Mouse (Mus musculus) limb, embryonic 15.5 days (tissue): ENCODE measurements at regions not wholly inside any gene's neighbourhood (a gene's known extent, or its start where the extent isn't known, plus 50 kb on each side); places are given as distances from the start of the nearest gene placed in this dataset.
"Not testable (repeated sequence)": the region's sequence is repeated elsewhere in the genome, so short reads cannot be mapped to it uniquely, and the experiment has no call there.

ENCODE experiments used
- ATAC-seq: fragments of 200-750 bp; cut with Nextera tagmentation; 2 replicates; pipeline ENCODE4 v1.8.0; 2017; ENCODE audit warnings: low read depth, moderate TSS enrichment; ENCODE audit not compliant: insufficient number of reproducible peaks, low FRiP score, low TSS enrichment
- H3K27ac ChIP-seq: fragments of 300-500 bp; sonication (generic); 2 replicates; pipeline ENCODE4 v1.5.1; 2015; ENCODE audit warnings: moderate library complexity, mild to moderate bottlenecking, inconsistent platforms
- H3K27me3 ChIP-seq: fragments of 300-500 bp; sonication (generic); 2 replicates; pipeline ENCODE4 v1.6.1; 2015; ENCODE audit warnings: inconsistent platforms
- H3K36me3 ChIP-seq: fragments of 300-500 bp; sonication (generic); 2 replicates; pipeline ENCODE4 v1.6.1; 2015; ENCODE audit warnings: inconsistent platforms
- H3K4me1 ChIP-seq: fragments of 300-500 bp; sonication (generic); 2 replicates; pipeline ENCODE4 v1.6.1; 2015; ENCODE audit warnings: inconsistent platforms
- H3K4me2 ChIP-seq: fragments of 300-500 bp; sonication (generic); 2 replicates; pipeline ENCODE4 v1.6.1; 2015; ENCODE audit warnings: mild to moderate bottlenecking, inconsistent platforms
- H3K4me3 ChIP-seq: fragments of 300-500 bp; sonication (generic); 2 replicates; pipeline ENCODE4 v1.5.1; 2015; ENCODE audit warnings: mild to moderate bottlenecking, inconsistent platforms
- H3K9ac ChIP-seq: fragments of 300-500 bp; sonication (generic); 2 replicates; pipeline ENCODE4 v1.6.1; 2015; ENCODE audit warnings: inconsistent platforms
- H3K9me3 ChIP-seq: fragments of 300-500 bp; sonication (generic); 2 replicates; pipeline ENCODE4 v1.6.1; 2016; ENCODE audit warnings: inconsistent platforms
- WGBS: fragments of 180-500 bp; shearing (Covaris S2); methylation state at CpG from one replicate; pipeline ENCODE4 v1.1.7; 2015; 5-methylcytosine and 5-hydroxymethylcytosine counted together

- Histone ChIP-seq H3K36me3 (no peaks in the 10 kb centered on the region), H3K4me1 (no peaks in the 10 kb centered on the region), H3K27me3 (no peaks in the 10 kb centered on the region), H3K4me2 (no peak overlapping the region), H3K9me3 (no peaks in the 10 kb centered on the region), H3K4me3 (no peak overlapping the region), H3K9ac (no peak overlapping the region), H3K27ac (no peak overlapping the region)
- WGBS = 76% methylated on average over 2 of the region's 2 CpGs
- no peak for ATAC-seq
Observed at GRCm38 (mm10) chr6:117687045-117687444, 153.9 kb upstream of the Zfp637 start.

GRCm38 (mm10) chr6:117688664-117689178 lies 152.3 kb upstream of the Zfp637 start:
- 62% methylated on average over 8 of the region's 8 CpGs for WGBS
- H3K4me1 ChIP-seq = no peaks in the 10 kb centered on the region
- no peaks in the 10 kb centered on the region for H3K36me3 ChIP-seq
- H3K27me3 ChIP-seq = no peaks in the 10 kb centered on the region
- ATAC-seq = no peak
- H3K9ac ChIP-seq = no peak overlapping the region
- no peak overlapping the region for H3K4me2 ChIP-seq
- H3K27ac ChIP-seq = no peak overlapping the region
- no peaks in the 10 kb centered on the region for H3K9me3 ChIP-seq
- no peak overlapping the region for H3K4me3 ChIP-seq

GRCm38 (mm10) chr6:117700286-117700685 lies 140.7 kb upstream of the Zfp637 start:
- ATAC-seq = no peak
- Histone ChIP-seq H3K4me1 (no peaks in the 10 kb centered on the region), H3K36me3 (no peaks in the 10 kb centered on the region), H3K27ac (no peak overlapping the region), H3K4me2 (no peak overlapping the region), H3K9ac (no peak overlapping the region), H3K4me3 (no peak overlapping the region), H3K9me3 (no peaks in the 10 kb centered on the region), H3K27me3 (no peaks in the 10 kb centered on the region)
- WGBS = 78% methylated on average over 5 of the region's 5 CpGs

GRCm38 (mm10) chr6:117701547-117701946 lies 139.4 kb upstream of the Zfp637 start:
- no peak overlapping the region for H3K9ac ChIP-seq
- 91% methylated on average over 5 of the region's 5 CpGs for WGBS
- H3K9me3 ChIP-seq = no peaks in the 10 kb centered on the region
- no peak for ATAC-seq
- no peak overlapping the region for H3K4me2 ChIP-seq
- no peaks in the 10 kb centered on the region for H3K27me3 ChIP-seq
- no peak overlapping the region for H3K4me3 ChIP-seq
- H3K27ac ChIP-seq = no peak overlapping the region
- no peaks in the 10 kb centered on the region for H3K4me1 ChIP-seq
- no peaks in the 10 kb centered on the region for H3K36me3 ChIP-seq

- ATAC-seq = no peak
- 64% methylated on average over 2 of the region's 2 CpGs for WGBS
- H3K27ac ChIP-seq = no peak overlapping the region
- H3K36me3 ChIP-seq = no peaks in the 10 kb centered on the region
- no peaks in the 10 kb centered on the region for H3K27me3 ChIP-seq
- H3K9ac ChIP-seq = no peak overlapping the region
- no peak overlapping the region for H3K4me2 ChIP-seq
- H3K4me3 ChIP-seq = no peak overlapping the region
- H3K9me3 ChIP-seq = no peaks in the 10 kb centered on the region
- H3K4me1 ChIP-seq = no peaks in the 10 kb centered on the region
Observed at GRCm38 (mm10) chr6:117706006-117706405, 135.0 kb upstream of the Zfp637 start.

GRCm38 (mm10) chr6:117709212-117709611 lies 131.8 kb upstream of the Zfp637 start:
- Histone ChIP-seq H3K9ac (no peak overlapping the region), H3K4me2 (no peak overlapping the region), H3K9me3 (no peaks in the 10 kb centered on the region), H3K4me1 (no peaks in the 10 kb centered on the region), H3K36me3 (no peaks in the 10 kb centered on the region), H3K4me3 (no peak overlapping the region), H3K27me3 (no peaks in the 10 kb centered on the region), H3K27ac (no peak overlapping the region)
- WGBS = 58% methylated on average over 3 of the region's 3 CpGs
- ATAC-seq = no peak

GRCm38 (mm10) chr6:117715056-117715777 lies 125.8 kb upstream of the Zfp637 start:
- Histone ChIP-seq H3K4me2 (no peak overlapping the region), H3K27ac (no peak overlapping the region), H3K4me3 (no peak overlapping the region), H3K4me1 (peaks cover 7% of the 10 kb centered on the region; the same call in 1 of the 2 replicates), H3K36me3 (no peaks in the 10 kb centered on the region), H3K9ac (no peak overlapping the region), H3K9me3 (no peaks in the 10 kb centered on the region), H3K27me3 (no peaks in the 10 kb centered on the region)
- WGBS = 43% methylated on average over 6 of the region's 6 CpGs
- ATAC-seq = 0 out of 2 replicates have a peak, but pooled peaks have one; percentile 30

GRCm38 (mm10) chr6:117716422-117716821 lies 124.6 kb upstream of the Zfp637 start:
- 88% methylated on average over 8 of the region's 40 CpGs for WGBS
- H3K27ac ChIP-seq, H3K4me1 ChIP-seq, H3K4me3 ChIP-seq, H3K27me3 ChIP-seq, ATAC-seq, H3K9me3 ChIP-seq, H3K9ac ChIP-seq, H3K4me2 ChIP-seq, H3K36me3 ChIP-seq: not testable (repeated sequence)

- not testable (repeated sequence) for H3K27ac ChIP-seq, H3K4me2 ChIP-seq, H3K27me3 ChIP-seq, ATAC-seq, H3K4me3 ChIP-seq, H3K9ac ChIP-seq, H3K9me3 ChIP-seq, H3K4me1 ChIP-seq, H3K36me3 ChIP-seq
Observed at GRCm38 (mm10) chr6:117752338-117752737, 88.6 kb upstream of the Zfp637 start.

- not testable (repeated sequence) for H3K9me3 ChIP-seq, H3K36me3 ChIP-seq, H3K9ac ChIP-seq, H3K27ac ChIP-seq, ATAC-seq, H3K4me1 ChIP-seq, H3K27me3 ChIP-seq, H3K4me2 ChIP-seq, H3K4me3 ChIP-seq
- WGBS = 98% methylated on average over 2 of the region's 2 CpGs
Observed at GRCm38 (mm10) chr6:117755682-117756081, 85.3 kb upstream of the Zfp637 start.

GRCm38 (mm10) chr6:117756176-117756575 lies 84.8 kb upstream of the Zfp637 start:
- Histone ChIP-seq H3K27me3 (no peaks in the 10 kb centered on the region), H3K4me3 (no peak overlapping the region), H3K9me3 (no peaks in the 10 kb centered on the region), H3K9ac (no peak overlapping the region), H3K4me1 (no peaks in the 10 kb centered on the region), H3K36me3 (no peaks in the 10 kb centered on the region), H3K4me2 (no peak overlapping the region), H3K27ac (no peak overlapping the region)
- ATAC-seq = no peak
- 77% methylated on average over 9 of the region's 9 CpGs for WGBS

GRCm38 (mm10) chr6:117758516-117758915 lies 82.5 kb upstream of the Zfp637 start:
- H3K4me3 ChIP-seq, ATAC-seq, H3K4me2 ChIP-seq, H3K27ac ChIP-seq, H3K36me3 ChIP-seq, H3K9me3 ChIP-seq, H3K4me1 ChIP-seq, H3K27me3 ChIP-seq, H3K9ac ChIP-seq: not testable (repeated sequence)
- WGBS = 9% methylated on average over 6 of the region's 6 CpGs

GRCm38 (mm10) chr6:117771506-117771905 lies 69.5 kb upstream of the Zfp637 start:
- H3K9ac ChIP-seq = no peak overlapping the region
- WGBS = 77% methylated on average over 7 of the region's 7 CpGs

More at GRCm38 (mm10) chr6:117771506-117771905, 69.5 kb upstream of the Zfp637 start:
- H3K4me1 ChIP-seq = no peaks in the 10 kb centered on the region
- ATAC-seq = no peak
- no peaks in the 10 kb centered on the region for H3K9me3 ChIP-seq
- no peak overlapping the region for H3K27ac ChIP-seq
- no peak overlapping the region for H3K4me2 ChIP-seq
- no peaks in the 10 kb centered on the region for H3K27me3 ChIP-seq
- H3K36me3 ChIP-seq = no peaks in the 10 kb centered on the region
- no peak overlapping the region for H3K4me3 ChIP-seq
